Mouse (Mus musculus) left cerebral cortex, postnatal 10 days (tissue): Measurements from ENCODE around the gene Fap. TPM values are rescaled to one million over a fixed set of nuclear protein-coding genes. Genes with fewer than 3 reads are reported as not detected.

Experiments used
- DNase-seq, 2 experiments: peaks; one replicate each; pipeline ENCODE4 v3.0.0; 2021 to 2022; ENCODE audit warnings: low spot score in 2 of 2, mixed read lengths in 1 of 2; ENCODE audit errors: extremely low spot score in 1 of 2
- intact Hi-C: fragments of 180-260 bp; cut with DNase I; formaldehyde crosslinking; loops from one replicate; pipeline ENCODE4 v1.15.1; 2025
- total RNA-seq, 2 experiments: library from RNA; stranded (reverse); gene quantifications; 2 replicates each; pipeline ENCODE4 v1.2.3; 2021

Fap gene
- total RNA-seq, 2 experiments from 2014 or later = 2.6 to 4.0 TPM

- intact Hi-C loops = no loop called here
- DNase-seq = peak in 1 of 2 experiments; percentile 9
These were observed 24.7 kb downstream of the Fap start for GRCm38 (mm10) chr2:62549131-62549530.

GRCm38 (mm10) chr2:62548104-62548503 lies 25.8 kb downstream of the Fap start:
- intact Hi-C loops = no loop called here
- peak in 1 of 2 experiments; percentile 19 for DNase-seq

- DNase-seq = no peak
- intact Hi-C loops = no loop called here
These were observed 38.4 kb downstream of the Fap start for GRCm38 (mm10) chr2:62535483-62535882.

GRCm38 (mm10) chr2:62531065-62531464 lies 42.8 kb downstream of the Fap start:
- no peak for DNase-seq
- intact Hi-C loops = no loop called here

GRCm38 (mm10) chr2:62526399-62526798 lies 47.5 kb downstream of the Fap start:
- intact Hi-C loops = no loop called here
- no peak for DNase-seq

GRCm38 (mm10) chr2:62517790-62518189 lies 56.1 kb downstream of the Fap start:
- intact Hi-C loops = no loop called here
- no peak for DNase-seq

GRCm38 (mm10) chr2:62514477-62514876 lies 59.4 kb downstream of the Fap start:
- DNase-seq = no peak
- intact Hi-C loops = no loop called here

GRCm38 (mm10) chr2:62513477-62513876 lies 60.4 kb downstream of the Fap start:
- intact Hi-C loops = no loop called here
- DNase-seq = peak; percentile 51 to 60

GRCm38 (mm10) chr2:62507130-62507529 lies 66.7 kb downstream of the Fap start:
- DNase-seq = no peak
- intact Hi-C loops = loop anchor here (10.0 kb wide), 1 partner anchor 118 kb away; no protein-coding TSS in a partner anchor

GRCm38 (mm10) chr2:62506441-62506840 lies 67.4 kb downstream of the Fap start:
- no peak for DNase-seq
- intact Hi-C loops = loop anchor here (10.0 kb wide), 1 partner anchor 118 kb away; no protein-coding TSS in a partner anchor

- intact Hi-C loops = loop anchor here (10.0 kb wide), 1 partner anchor 120 kb away; no protein-coding TSS in a partner anchor
- no peak for DNase-seq
These were observed 69.5 kb downstream of the Fap start for GRCm38 (mm10) chr2:62504269-62504796.

- DNase-seq = no peak
- intact Hi-C loops = loop anchor here (10.0 kb wide), 1 partner anchor 121 kb away; no protein-coding TSS in a partner anchor
These were observed 70.5 kb downstream of the Fap start for GRCm38 (mm10) chr2:62503326-62503725.

DNA sequence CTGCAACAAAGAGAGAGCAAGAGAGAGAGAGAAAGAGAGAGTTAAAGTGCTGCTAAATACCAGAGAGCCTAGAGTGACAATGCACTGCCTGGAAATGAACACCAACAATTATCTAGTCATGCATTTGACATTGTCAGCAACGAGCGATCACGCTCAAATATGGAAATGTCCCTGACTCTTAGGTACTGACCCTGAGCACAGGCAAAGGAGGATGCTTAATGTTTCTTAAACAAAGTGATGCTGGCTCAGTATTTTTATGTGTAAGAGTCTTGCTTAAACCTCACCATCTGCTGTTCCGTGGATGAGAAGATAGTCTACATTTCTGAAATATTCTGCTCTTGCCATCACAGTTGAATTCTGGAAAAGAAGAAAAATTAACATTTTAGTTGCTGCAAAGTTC lies 71.4 kb downstream of the Fap start:
- no peak for DNase-seq
- intact Hi-C loops = loop anchor here (10.0 kb wide), 1 partner anchor 122 kb away; no protein-coding TSS in a partner anchor

GRCm38 (mm10) chr2:62498821-62499220 lies 75.1 kb downstream of the Fap start:
- intact Hi-C loops = no loop called here
- DNase-seq = no peak

GRCm38 (mm10) chr2:62498086-62498485 lies 75.8 kb downstream of the Fap start:
- intact Hi-C loops = no loop called here
- DNase-seq = no peak

DNA sequence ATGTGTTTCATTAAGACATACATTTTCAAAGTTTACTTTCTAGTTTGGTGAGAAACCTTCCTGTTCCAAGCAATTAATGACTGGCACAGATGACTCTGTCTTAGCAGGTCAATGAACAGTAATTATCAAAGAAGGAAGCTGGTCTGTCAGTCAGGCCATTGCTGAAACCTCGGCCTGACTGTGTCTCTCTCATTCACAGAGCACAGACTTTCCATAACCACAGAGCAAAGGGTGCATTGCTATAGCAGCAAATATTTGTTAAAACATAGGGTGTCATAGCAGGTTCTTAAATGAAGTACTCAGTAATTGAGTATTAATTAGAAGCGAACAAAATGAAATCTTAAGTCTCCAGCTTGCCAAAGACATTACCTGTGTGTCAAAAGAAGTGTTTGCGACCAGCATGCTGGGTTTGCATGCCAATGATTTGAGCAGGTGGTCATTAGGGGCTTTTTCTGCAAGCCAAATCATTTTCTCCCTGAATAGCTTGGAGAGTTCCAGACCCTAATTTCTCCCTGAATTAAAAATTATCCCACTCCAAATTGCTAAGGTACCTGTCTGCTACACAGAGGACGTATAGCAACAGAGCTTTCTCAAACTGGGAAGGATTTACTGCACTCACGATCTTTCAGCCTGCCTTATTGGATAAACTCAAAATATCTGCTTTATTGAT lies 76.4 kb downstream of the Fap start:
- intact Hi-C loops = no loop called here
- no peak for DNase-seq

- intact Hi-C loops = no loop called here
- DNase-seq = no peak
These were observed 78.5 kb downstream of the Fap start for GRCm38 (mm10) chr2:62495407-62495806.

- DNase-seq = no peak
- intact Hi-C loops = no loop called here
These were observed 84.0 kb downstream of the Fap start for GRCm38 (mm10) chr2:62489832-62490231.

DNA sequence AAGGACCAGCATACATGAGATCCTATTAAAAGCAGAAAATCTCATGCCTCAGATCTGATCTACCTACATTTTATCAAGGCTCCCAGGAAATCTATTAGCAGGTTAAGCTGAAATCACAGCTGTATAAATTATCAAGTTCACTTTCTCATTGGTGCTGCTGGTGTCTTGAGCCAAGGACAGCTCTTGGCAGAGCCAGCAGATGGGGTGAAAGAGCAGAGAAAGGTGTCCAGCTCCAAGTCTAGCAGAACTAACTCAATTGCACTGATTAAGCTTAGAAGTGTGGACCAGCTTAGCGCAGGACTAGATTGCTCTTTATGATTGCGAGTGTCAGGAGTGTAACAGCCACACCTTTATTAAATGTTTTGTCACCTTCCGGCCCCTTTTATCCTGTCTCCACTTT lies 89.0 kb downstream of the Fap start:
- no peak for DNase-seq
- intact Hi-C loops = no loop called here

GRCm38 (mm10) chr2:62483550-62483949 lies 90.3 kb downstream of the Fap start, which contains the start of gene Gcg:
TSS of gene Gcg (minus strand) at chr2:62483650.
- DNase-seq = no peak
- intact Hi-C loops = no loop called here
